Mouse (Mus musculus) liver, embryonic 14.5 days (tissue): ENCODE data around the gene Src. TPM values are rescaled to one million over a fixed set of nuclear protein-coding genes. Genes with fewer than 3 reads are reported as not detected.

Source experiments
- ATAC-seq: fragments of 200-750 bp; cut with Nextera tagmentation; 2 replicates; pipeline ENCODE4 v1.8.0; 2017; ENCODE audit warnings: moderate number of reproducible peaks, mild to moderate bottlenecking, moderate library complexity; ENCODE audit not compliant: insufficient read depth
- DNase-seq, 3 experiments: peaks; one replicate each; pipeline ENCODE4 v3.0.0-alpha.2; 2012 to 2013; ENCODE audit warnings: low read depth in 3 of 3, low spot score in 3 of 3
- H3K27ac ChIP-seq: fragments of 300-500 bp; sonication (generic); 2 replicates; pipeline ENCODE4 v1.5.1; 2014; ENCODE audit warnings: moderate library complexity, mild to moderate bottlenecking, control low read depth, inconsistent platforms
- H3K27me3 ChIP-seq: fragments of 300-500 bp; sonication (generic); 2 replicates; pipeline ENCODE4 v1.6.1; 2014; ENCODE audit warnings: mild to moderate bottlenecking, low read length, moderate library complexity; ENCODE audit not compliant: control insufficient read depth, insufficient read depth
- H3K36me3 ChIP-seq: fragments of 300-500 bp; sonication (generic); replicated peaks from 2 replicates; pipeline ENCODE4 v1.6.1; 2014; ENCODE audit warnings: low read depth; ENCODE audit not compliant: control insufficient read depth, insufficient read depth
- H3K4me1 ChIP-seq, 2 experiments: fragments of 200-500 bp in 1 of 2; fragments of 300-500 bp in 1 of 2; sonication (generic) in 1 of 2; replicated peaks; 2 replicates each; pipeline ENCODE4 v1.6.1; 2012 to 2014; ENCODE audit warnings: antibody characterized with exemption in 1 of 2, inconsistent platforms in 1 of 2, low read length in 1 of 2; ENCODE audit not compliant: control insufficient read depth in 2 of 2, insufficient read depth in 2 of 2
- H3K4me2 ChIP-seq: fragments of 300-500 bp; sonication (generic); 2 replicates; pipeline ENCODE4 v1.6.1; 2014; ENCODE audit warnings: low read depth, mild to moderate bottlenecking, control low read depth, moderate library complexity
- H3K4me3 ChIP-seq, 2 experiments: fragments of 200-500 bp in 1 of 2; fragments of 300-500 bp in 1 of 2; sonication (generic) in 1 of 2; 2 replicates each; pipeline ENCODE4 v1.5.1; 2012 to 2014; ENCODE audit warnings: low read depth in 2 of 2, low read length in 2 of 2, mild to moderate bottlenecking in 2 of 2, control low read depth in 1 of 2, inconsistent platforms in 1 of 2, moderate library complexity in 1 of 2; ENCODE audit not compliant: insufficient read depth in 1 of 2
- H3K9ac ChIP-seq: fragments of 300-500 bp; sonication (generic); replicated peaks from 2 replicates; pipeline ENCODE4 v1.6.1; 2014; ENCODE audit warnings: mild to moderate bottlenecking, control low read depth, moderate library complexity
- H3K9me3 ChIP-seq: fragments of 300-500 bp; sonication (generic); 2 replicates; pipeline ENCODE4 v1.6.1; 2016; ENCODE audit warnings: low read length, mixed read lengths; ENCODE audit not compliant: control insufficient read depth
- CTCF ChIP-seq: IDR thresholded peaks from 2 replicates; pipeline ENCODE4 v1.5.1; 2016; ENCODE audit warnings: antibody characterized with exemption, low read depth, control low read depth
- EP300 ChIP-seq: IDR thresholded peaks from 2 replicates; pipeline ENCODE4 v1.6.1; 2016; ENCODE audit warnings: antibody characterized with exemption, low read depth
- WGBS: fragments of 180-500 bp; shearing (Covaris S2); extraction: QIAGEN DNeasy Blood & Tissue Kit; methylation state at CpG from one replicate; pipeline ENCODE4 v1.1.7; 2014; ENCODE audit not compliant: insufficient replicate concordance; 5-methylcytosine and 5-hydroxymethylcytosine counted together
- polyA plus RNA-seq, 2 experiments: library from polyadenylated mRNA; depleted of rRNA in 1 of 2; stranded (reverse) in 1 of 2; unstranded in 1 of 2; fragments of >200 nt; fragmentation: Nextera tagmentation in 1 of 2; extraction: Ambion mirVana in 1 of 2; gene quantifications; 2 replicates each; pipeline versions ENCODE4 v1.2.1 to v1.2.3; 2012 to 2014

Src gene
- polyA plus RNA-seq, 2 experiments, result 0.90 to 2.3 TPM

- ATAC-seq (no peak), DNase-seq (no peak)
- H3K4me1 ChIP-seq, result no peaks in the 10 kb centered on the region
- no peak overlapping the region for H3K4me2 ChIP-seq
- H3K27ac ChIP-seq, result no peak overlapping the region
- H3K4me3 ChIP-seq, result no peak overlapping the region
- H3K36me3 ChIP-seq, result no peaks in the 10 kb centered on the region
- TF ChIP-seq CTCF, result no peak
- TF ChIP-seq EP300, result no peak
- whole genome bisulfite sequencing, result 60% methylated on average over 6 of the region's 6 CpGs
- H3K27me3 ChIP-seq, result no peaks in the 10 kb centered on the region
- H3K9me3 ChIP-seq, result no peaks in the 10 kb centered on the region
- H3K9ac ChIP-seq, result no peak overlapping the region
Measured at GRCm38 (mm10) chr2:157471737-157472136, 53.5 kb downstream of the Src start.

DNA sequence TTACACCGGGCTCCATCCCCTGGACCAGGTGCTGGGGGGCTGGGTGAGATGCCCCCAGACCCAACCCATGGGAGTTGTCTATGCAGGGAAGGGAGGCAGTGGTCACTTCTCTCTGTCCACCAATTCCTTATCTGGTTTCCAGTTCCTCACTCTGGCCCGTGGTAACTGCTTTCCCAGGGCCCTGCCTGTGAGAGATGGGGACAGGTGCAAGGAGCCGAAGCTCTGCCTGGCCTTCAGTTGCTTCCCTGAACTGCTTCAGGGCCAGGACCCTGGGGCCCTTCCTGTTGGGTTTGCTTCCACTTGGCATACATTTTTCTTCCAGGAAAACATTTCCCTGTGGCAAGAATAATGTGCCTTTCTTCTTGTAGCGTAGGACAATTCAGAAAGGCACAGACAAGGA is 54.2 kb downstream of the Src start:
- H3K27ac ChIP-seq, result no peak overlapping the region
- H3K27me3 ChIP-seq, result no peaks in the 10 kb centered on the region
- no peak overlapping the region for H3K4me2 ChIP-seq
- TF ChIP-seq EP300 (no peak), CTCF (no peak)
- no peaks in the 10 kb centered on the region for H3K9me3 ChIP-seq
- H3K9ac ChIP-seq, result no peak overlapping the region
- ATAC-seq (no peak), DNase-seq (no peak)
- WGBS, result 43% methylated on average over 4 of the region's 4 CpGs
- no peaks in the 10 kb centered on the region for H3K36me3 ChIP-seq
- H3K4me1 ChIP-seq, result no peaks in the 10 kb centered on the region
- H3K4me3 ChIP-seq, result no peak overlapping the region

DNA sequence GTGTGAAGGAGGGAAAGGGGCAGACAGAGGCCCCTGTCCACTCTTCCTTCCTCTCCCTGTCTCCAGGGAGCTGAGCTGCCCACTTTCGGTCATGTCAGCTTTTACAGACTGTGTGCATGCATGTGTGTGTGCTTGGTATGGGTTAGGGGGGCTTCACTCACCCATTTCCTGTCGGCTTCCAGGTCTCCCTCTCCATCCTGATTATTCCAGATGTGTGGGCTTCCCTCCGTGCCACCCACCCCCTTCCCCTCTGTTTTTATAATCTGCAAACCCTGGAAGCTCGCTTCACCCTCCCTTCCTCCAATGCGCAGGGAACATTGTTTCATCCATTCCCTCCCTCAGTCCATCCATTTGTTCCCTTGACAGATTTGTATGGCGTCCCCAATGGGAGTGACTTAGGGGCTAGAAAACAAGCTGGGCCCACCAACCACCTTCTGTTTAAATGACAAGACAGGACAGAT is 56.1 kb downstream of the Src start:
- H3K27ac ChIP-seq, result no peak overlapping the region
- no peaks in the 10 kb centered on the region for H3K9me3 ChIP-seq
- WGBS, result 33% methylated on average over 6 of the region's 6 CpGs
- H3K4me1 ChIP-seq, result no peaks in the 10 kb centered on the region
- no peak overlapping the region for H3K4me2 ChIP-seq
- H3K4me3 ChIP-seq, result no peak overlapping the region
- no peaks in the 10 kb centered on the region for H3K36me3 ChIP-seq
- no peak overlapping the region for H3K9ac ChIP-seq
- ATAC-seq, result no peak
- no peak for DNase-seq
- H3K27me3 ChIP-seq, result no peaks in the 10 kb centered on the region
- TF ChIP-seq CTCF (no peak), EP300 (no peak)

DNA sequence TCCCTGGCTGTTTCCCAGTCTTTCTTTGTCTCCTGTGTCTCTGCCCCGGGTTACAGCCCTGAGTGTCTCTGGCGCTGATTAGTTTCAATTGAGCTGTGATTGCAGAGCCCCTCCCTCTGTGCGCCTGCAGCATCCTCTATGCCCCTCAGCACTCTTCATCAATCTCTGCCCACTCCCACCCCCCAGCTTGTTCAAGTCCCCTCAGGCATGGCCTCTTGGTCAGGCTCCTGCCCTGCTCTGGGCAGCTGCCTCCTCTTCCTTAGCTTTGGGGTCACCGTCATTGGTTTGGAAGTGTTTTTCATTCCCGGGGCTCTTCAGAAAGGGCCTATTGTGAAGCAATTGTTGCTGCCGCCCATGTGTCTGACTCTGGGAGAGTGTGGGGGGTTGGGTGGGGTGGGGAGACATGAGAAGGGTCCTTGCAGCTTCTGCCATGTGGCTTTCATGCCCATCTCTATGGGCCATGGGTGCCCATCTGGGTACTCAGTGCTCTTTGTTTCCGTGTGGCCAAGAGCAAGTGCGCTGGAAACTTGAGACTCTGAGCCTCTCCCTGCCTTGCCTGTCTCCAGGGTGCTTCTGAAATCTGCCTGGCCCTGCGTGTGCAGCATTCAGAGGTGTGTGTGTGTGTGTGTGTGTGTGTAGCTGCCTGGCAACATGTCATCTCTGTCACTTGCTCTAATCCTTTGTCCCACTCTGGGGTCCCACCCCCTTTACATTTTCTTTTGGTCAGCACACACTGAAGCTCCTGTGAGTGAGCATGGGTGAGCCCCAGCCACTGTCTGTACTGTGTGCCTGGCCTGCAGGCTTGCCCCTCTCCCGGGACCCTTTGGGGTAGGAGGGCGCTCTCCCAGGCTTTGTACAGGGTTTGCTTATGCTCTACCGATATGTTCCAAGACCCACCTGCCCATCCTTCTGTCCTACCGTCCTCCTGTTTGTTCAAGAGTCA is 57.5 kb downstream of the Src start:
- no peak for DNase-seq

GRCm38 (mm10) chr2:157478651-157479050 is 60.4 kb downstream of the Src start:
- H3K4me3 ChIP-seq, result no peak overlapping the region
- 45% methylated on average over 8 of the region's 8 CpGs for WGBS
- H3K4me1 ChIP-seq, result no peaks in the 10 kb centered on the region
- no peaks in the 10 kb centered on the region for H3K9me3 ChIP-seq
- H3K27ac ChIP-seq, result no peak overlapping the region
- H3K4me2 ChIP-seq, result no peak overlapping the region
- H3K9ac ChIP-seq, result no peak overlapping the region
- H3K27me3 ChIP-seq, result no peaks in the 10 kb centered on the region
- DNase-seq (no peak), ATAC-seq (no peak)
- H3K36me3 ChIP-seq, result no peaks in the 10 kb centered on the region
- TF ChIP-seq CTCF (no peak), EP300 (no peak)

More for the DNA sequence above, 57.5 kb downstream of the Src start:
- no peak overlapping the region for H3K27ac ChIP-seq
- no peaks in the 10 kb centered on the region for H3K36me3 ChIP-seq
- no peaks in the 10 kb centered on the region for H3K9me3 ChIP-seq
- no peak overlapping the region for H3K4me2 ChIP-seq
- no peaks in the 10 kb centered on the region for H3K27me3 ChIP-seq
- no peak overlapping the region for H3K4me3 ChIP-seq
- TF ChIP-seq CTCF, result no peak
- TF ChIP-seq EP300, result no peak
- H3K4me1 ChIP-seq, result no peaks in the 10 kb centered on the region
- H3K9ac ChIP-seq, result no peak overlapping the region
- ATAC-seq, result no peak
- 46% methylated on average over 13 of the region's 13 CpGs for WGBS
